Mouse (Mus musculus): ENCODE results near the gene 2310011J03Rik. TPM values are rescaled to one million over a fixed set of nuclear protein-coding genes. Genes with fewer than 3 reads are reported as not detected.

The 2310011J03Rik gene
- polyA plus RNA-seq, 1 experiment from 2014 or later = 32.9 TPM

DNA sequence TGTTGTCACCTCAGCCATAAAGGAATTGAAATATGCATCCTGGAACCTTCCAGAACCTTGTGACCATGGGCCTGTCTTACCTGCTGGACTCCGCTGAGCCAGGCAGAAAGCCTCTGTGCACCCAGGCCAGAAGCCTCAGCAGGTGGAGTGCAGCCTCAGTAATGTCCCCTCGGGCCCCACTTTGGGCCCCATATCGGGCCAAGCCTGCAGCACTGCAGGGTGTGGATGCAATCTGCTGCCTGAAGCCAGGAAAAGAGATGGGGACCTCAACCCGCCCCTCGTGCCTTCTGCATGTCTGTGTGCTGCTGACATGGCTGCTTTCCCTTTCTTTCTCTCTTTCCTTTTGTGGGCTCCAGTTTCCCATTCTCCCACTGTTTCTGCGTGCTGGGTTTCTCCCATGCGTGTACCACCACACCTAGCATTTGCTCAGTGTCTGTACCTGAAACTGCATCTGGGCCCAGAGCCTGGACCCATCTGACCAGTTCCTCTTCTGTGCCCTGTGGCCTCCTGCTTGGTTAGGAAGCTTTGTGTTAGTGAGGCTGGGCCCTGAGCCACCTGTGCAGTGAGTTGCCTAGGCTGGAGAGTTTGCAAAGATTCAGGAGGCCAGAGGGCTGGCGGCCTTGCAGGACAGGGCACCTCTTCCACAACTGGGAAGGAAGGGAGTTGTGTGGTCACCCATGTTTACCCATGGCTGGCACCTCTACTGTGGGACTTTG lies 48.3 kb downstream of the 2310011J03Rik start:
- no peak overlapping the region for H3K4me2 ChIP-seq (replicated peaks; ENCODE audit: low read depth, low read length)
- no peak overlapping the region for H3K27ac ChIP-seq (ENCODE audit: low read depth, low read length)
- 0 out of 2 replicates have a peak, but pooled peaks cover 4% of the 10 kb centered on the region for H3K36me3 ChIP-seq (ENCODE audit: control insufficient read depth, insufficient read depth, low read length)
- H3K4me3 ChIP-seq (ENCODE audit: low read depth, low read length) = no peak overlapping the region
- no peaks in the 10 kb centered on the region for H3K9me3 ChIP-seq (ENCODE audit: control insufficient read depth, low read length)
- no peak for DNase-seq (ENCODE audit: low spot score)
- no peak overlapping the region for H3K9ac ChIP-seq (ENCODE audit: low read depth, low read length)
- H3K4me1 ChIP-seq (replicated peaks; ENCODE audit: control insufficient read depth, insufficient read depth, low read length) = peaks cover 5% of the 10 kb centered on the region
- H3K27me3 ChIP-seq (ENCODE audit: control insufficient read depth, insufficient read depth, low read length) = no peaks in the 10 kb centered on the region
- WGBS = 91% methylated on average over 8 of the region's 8 CpGs
- no peak for ATAC-seq (ENCODE audit: low FRiP score)

DNA sequence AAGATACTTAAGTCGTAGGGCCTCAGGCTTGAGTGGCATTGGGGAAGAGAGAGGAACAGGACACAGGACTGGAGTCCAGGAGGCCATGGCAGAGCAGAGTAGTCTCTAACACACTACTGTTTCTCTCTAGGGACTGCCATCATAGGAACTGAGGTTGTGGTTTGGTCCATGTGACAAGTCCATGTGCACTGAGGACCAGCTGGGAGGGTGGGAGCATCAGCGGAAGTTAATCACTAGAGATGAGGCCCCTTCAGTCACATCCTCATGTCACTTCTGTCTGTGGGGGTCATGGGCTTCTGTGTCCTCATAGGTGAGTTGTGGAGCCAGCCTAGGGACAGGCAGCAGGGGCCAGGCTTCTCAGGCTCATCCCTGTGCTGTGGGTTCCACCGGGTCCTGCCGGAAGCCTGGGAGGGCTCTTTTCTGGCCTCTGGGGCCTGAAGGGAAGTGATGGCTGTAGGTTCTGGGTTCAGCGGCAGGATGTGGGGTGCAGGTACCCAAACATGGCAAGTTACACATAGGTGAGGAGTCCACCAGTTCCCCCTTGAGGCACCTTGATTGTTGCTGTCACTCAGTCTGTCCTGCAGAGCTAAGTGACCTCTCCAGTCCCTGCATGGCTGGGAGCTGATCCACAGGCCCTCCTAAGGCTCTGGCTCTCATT lies 49.0 kb downstream of the 2310011J03Rik start:
- DNase-seq (ENCODE audit: low spot score) (no peak), ATAC-seq (ENCODE audit: low FRiP score) (no peak)
- 0 out of 2 replicates have a peak, but pooled peaks cover 4% of the 10 kb centered on the region for H3K36me3 ChIP-seq (ENCODE audit: control insufficient read depth, insufficient read depth, low read length)
- 94% methylated on average over 5 of the region's 5 CpGs for WGBS
- H3K27ac ChIP-seq (ENCODE audit: low read depth, low read length) = no peak overlapping the region
- no peaks in the 10 kb centered on the region for H3K9me3 ChIP-seq (ENCODE audit: control insufficient read depth, low read length)
- no peak overlapping the region for H3K4me2 ChIP-seq (replicated peaks; ENCODE audit: low read depth, low read length)
- H3K9ac ChIP-seq (ENCODE audit: low read depth, low read length) = no peak overlapping the region
- H3K4me1 ChIP-seq (replicated peaks; ENCODE audit: control insufficient read depth, insufficient read depth, low read length) = peaks cover 7% of the 10 kb centered on the region
- no peaks in the 10 kb centered on the region for H3K27me3 ChIP-seq (ENCODE audit: control insufficient read depth, insufficient read depth, low read length)
- no peak overlapping the region for H3K4me3 ChIP-seq (ENCODE audit: low read depth, low read length)

DNA sequence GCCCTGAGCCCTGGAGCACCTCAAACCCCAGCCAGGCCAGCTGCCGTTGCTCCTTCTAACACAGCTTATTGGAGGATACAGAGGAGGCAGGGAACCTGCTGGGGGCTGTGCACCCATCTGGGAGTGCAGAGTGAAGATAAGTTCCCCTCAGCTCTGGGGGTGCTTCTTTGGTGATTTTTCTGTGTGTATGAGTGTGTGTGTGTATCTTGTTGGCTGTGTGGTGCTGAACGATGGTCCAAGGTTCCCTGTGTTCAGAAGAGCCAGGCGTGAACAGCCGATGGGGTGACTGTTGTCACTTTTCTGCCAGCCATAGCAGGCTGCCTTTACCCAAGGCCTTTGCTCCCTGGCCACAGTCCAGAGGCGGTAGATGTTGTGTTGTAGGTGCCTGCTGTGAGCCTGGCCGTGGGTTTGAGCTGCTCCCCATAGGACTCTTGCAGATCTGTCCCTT lies 49.6 kb downstream of the 2310011J03Rik start:
- Histone ChIP-seq H3K27ac (ENCODE audit: low read depth, low read length) (no peak overlapping the region), H3K4me3 (ENCODE audit: low read depth, low read length) (no peak overlapping the region), H3K27me3 (ENCODE audit: control insufficient read depth, insufficient read depth, low read length) (no peaks in the 10 kb centered on the region), H3K9me3 (ENCODE audit: control insufficient read depth, low read length) (no peaks in the 10 kb centered on the region), H3K9ac (ENCODE audit: low read depth, low read length) (no peak overlapping the region), H3K4me1 (replicated peaks; ENCODE audit: control insufficient read depth, insufficient read depth, low read length) (peaks cover 11% of the 10 kb centered on the region), H3K36me3 (ENCODE audit: control insufficient read depth, insufficient read depth, low read length) (0 out of 2 replicates have a peak, but pooled peaks cover 4% of the 10 kb centered on the region), H3K4me2 (replicated peaks; ENCODE audit: low read depth, low read length) (no peak overlapping the region)
- 82% methylated on average over 6 of the region's 6 CpGs for WGBS
- ATAC-seq (ENCODE audit: low FRiP score) (no peak), DNase-seq (ENCODE audit: low spot score) (no peak)

DNA sequence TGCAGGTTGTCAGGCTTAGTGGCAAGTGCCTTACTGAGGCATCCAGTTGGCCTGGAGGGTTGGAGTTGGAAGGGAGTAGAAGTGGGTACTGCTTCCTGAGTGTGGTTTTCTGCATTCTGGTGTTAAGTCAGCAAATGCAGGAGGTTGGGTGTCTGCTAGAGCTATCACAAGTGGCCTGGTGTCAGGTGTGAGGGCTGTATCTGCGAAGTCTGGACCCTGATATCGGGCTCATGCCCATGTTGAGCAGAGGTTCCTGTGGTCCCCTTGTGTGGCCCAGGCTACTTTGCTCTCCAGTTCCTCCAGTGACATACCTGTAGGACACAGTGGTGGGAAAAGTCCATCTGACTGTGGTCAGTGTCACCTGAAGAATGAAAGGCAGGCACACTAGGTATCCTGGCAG lies 50.2 kb downstream of the 2310011J03Rik start:
- Histone ChIP-seq H3K4me3 (ENCODE audit: low read depth, low read length) (no peak overlapping the region), H3K9ac (ENCODE audit: low read depth, low read length) (no peak overlapping the region), H3K27me3 (ENCODE audit: control insufficient read depth, insufficient read depth, low read length) (no peaks in the 10 kb centered on the region), H3K4me2 (replicated peaks; ENCODE audit: low read depth, low read length) (no peak overlapping the region), H3K36me3 (ENCODE audit: control insufficient read depth, insufficient read depth, low read length) (0 out of 2 replicates have a peak, but pooled peaks cover 4% of the 10 kb centered on the region), H3K27ac (ENCODE audit: low read depth, low read length) (no peak overlapping the region), H3K9me3 (ENCODE audit: control insufficient read depth, low read length) (no peaks in the 10 kb centered on the region), H3K4me1 (replicated peaks; ENCODE audit: control insufficient read depth, insufficient read depth, low read length) (peaks cover 12% of the 10 kb centered on the region)
- 95% methylated on average over 2 of the region's 2 CpGs for WGBS
- DNase-seq (ENCODE audit: low spot score) = no peak
- no peak for ATAC-seq (ENCODE audit: low FRiP score)

Other genes with a start within 250 kb of the 2310011J03Rik start
- gene Sbno2, start 215.0 kb downstream of the 2310011J03Rik start, polyA plus RNA-seq (2014; fragmentation: Nextera tagmentation; extraction: Ambion mirVana) = 8.0 and 9.5 TPM in 2 replicates
- gene Stk11, start 204.7 kb downstream of the 2310011J03Rik start, polyA plus RNA-seq (2014; fragmentation: Nextera tagmentation; extraction: Ambion mirVana) = 21.3 and 26.8 TPM in 2 replicates
- gene Atp5d, start 181.9 kb downstream of the 2310011J03Rik start, polyA plus RNA-seq (2014; fragmentation: Nextera tagmentation; extraction: Ambion mirVana) = 364 and 371 TPM in 2 replicates
- 15.1 and 16.7 TPM in 2 replicates for gene Cbarp, start 179.7 kb downstream of the 2310011J03Rik start, polyA plus RNA-seq (2014; fragmentation: Nextera tagmentation; extraction: Ambion mirVana)
- 66.7 and 67.1 TPM in 2 replicates for gene Midn, start 172.3 kb downstream of the 2310011J03Rik start, polyA plus RNA-seq (2014; fragmentation: Nextera tagmentation; extraction: Ambion mirVana)
- gene Cirbp, start 154.6 kb downstream of the 2310011J03Rik start, polyA plus RNA-seq (2014; fragmentation: Nextera tagmentation; extraction: Ambion mirVana) = 83.4 and 90.4 TPM in 2 replicates
- gene 1600002K03Rik, start 147.6 kb downstream of the 2310011J03Rik start, polyA plus RNA-seq (2014; fragmentation: Nextera tagmentation; extraction: Ambion mirVana) = 7.6 and 9.4 TPM in 2 replicates
- gene Efna2, start 141.1 kb downstream of the 2310011J03Rik start, polyA plus RNA-seq (2014; fragmentation: Nextera tagmentation; extraction: Ambion mirVana) = 24.8 and 34.2 TPM in 2 replicates
- 49.4 and 57.3 TPM in 2 replicates for gene Mum1, start 94.1 kb downstream of the 2310011J03Rik start, polyA plus RNA-seq (2014; fragmentation: Nextera tagmentation; extraction: Ambion mirVana)
- gene Ndufs7, start 71.4 kb downstream of the 2310011J03Rik start, polyA plus RNA-seq (2014; fragmentation: Nextera tagmentation; extraction: Ambion mirVana) = 242 and 245 TPM in 2 replicates
- 30.3 and 30.4 TPM in 2 replicates for gene Gamt, start 59.5 kb downstream of the 2310011J03Rik start, polyA plus RNA-seq (2014; fragmentation: Nextera tagmentation; extraction: Ambion mirVana)
- gene Dazap1, start 59.1 kb downstream of the 2310011J03Rik start, polyA plus RNA-seq (2014; fragmentation: Nextera tagmentation; extraction: Ambion mirVana) = 46.8 and 47.3 TPM in 2 replicates
- gene Rps15, start 28.1 kb downstream of the 2310011J03Rik start, polyA plus RNA-seq (2014; fragmentation: Nextera tagmentation; extraction: Ambion mirVana) = 798 TPM in 2 replicates
- gene Apc2, start 24.6 kb downstream of the 2310011J03Rik start, polyA plus RNA-seq (2014; fragmentation: Nextera tagmentation; extraction: Ambion mirVana) = 74.4 and 101 TPM in 2 replicates
- gene Pcsk4, start 9.0 kb upstream of the 2310011J03Rik start, polyA plus RNA-seq (2014; fragmentation: Nextera tagmentation; extraction: Ambion mirVana) = 1.1 and 1.8 TPM in 2 replicates
- gene Reep6, start 9.4 kb upstream of the 2310011J03Rik start, polyA plus RNA-seq (2014; fragmentation: Nextera tagmentation; extraction: Ambion mirVana) = 3.7 and 3.8 TPM in 2 replicates
- 0.54 and 0.70 TPM in 2 replicates for gene Adamtsl5, start 27.9 kb upstream of the 2310011J03Rik start, polyA plus RNA-seq (2014; fragmentation: Nextera tagmentation; extraction: Ambion mirVana)
- 0.11 and 0.14 TPM in 2 replicates for gene Plk5, start 35.9 kb upstream of the 2310011J03Rik start, polyA plus RNA-seq (2014; fragmentation: Nextera tagmentation; extraction: Ambion mirVana)
- gene Mex3d, start 67.1 kb upstream of the 2310011J03Rik start, polyA plus RNA-seq (2014; fragmentation: Nextera tagmentation; extraction: Ambion mirVana) = 13.4 and 14.7 TPM in 2 replicates
- gene Mbd3, start 79.0 kb upstream of the 2310011J03Rik start, polyA plus RNA-seq (2014; fragmentation: Nextera tagmentation; extraction: Ambion mirVana) = 227 and 240 TPM in 2 replicates
- 466 and 480 TPM in 2 replicates for gene Uqcr11, start 86.3 kb upstream of the 2310011J03Rik start, polyA plus RNA-seq (2014; fragmentation: Nextera tagmentation; extraction: Ambion mirVana)
- 110 and 130 TPM in 2 replicates for gene Tcf3, start 113.1 kb upstream of the 2310011J03Rik start, polyA plus RNA-seq (2014; fragmentation: Nextera tagmentation; extraction: Ambion mirVana)
- 2.1 and 3.5 TPM in 2 replicates for gene Onecut3, start 174.3 kb upstream of the 2310011J03Rik start, polyA plus RNA-seq (2014; fragmentation: Nextera tagmentation; extraction: Ambion mirVana)
- 0.86 and 0.95 TPM in 2 replicates for gene Atp8b3, start 218.6 kb upstream of the 2310011J03Rik start, polyA plus RNA-seq (2014; fragmentation: Nextera tagmentation; extraction: Ambion mirVana)
- gene Rexo1, start 241.0 kb upstream of the 2310011J03Rik start, polyA plus RNA-seq (2014; fragmentation: Nextera tagmentation; extraction: Ambion mirVana) = 21.6 and 22.5 TPM in 2 replicates

Measured in hindbrain, embryonic 11.5 days (tissue).